Mouse (Mus musculus) G1E (cell line): ENCODE results near the gene Zfp597.

Source experiments
- CTCF ChIP-seq: IDR thresholded peaks from 2 replicates; pipeline ENCODE4 v1.5.1; 2012; ENCODE audit warnings: low read depth, low read length, inconsistent platforms, mixed read lengths
- POLR2AphosphoS5 ChIP-seq: IDR thresholded peaks from 2 replicates; pipeline ENCODE4 v1.6.1; 2012; ENCODE audit warnings: low read depth, low read length, inconsistent platforms; ENCODE audit not compliant: insufficient replicate concordance
- TAL1 ChIP-seq: conservative IDR thresholded peaks from 2 replicates; pipeline ENCODE4 v1.6.1; 2012; ENCODE audit warnings: low read depth, low read length, inconsistent platforms, mixed read lengths

- TF ChIP-seq CTCF (no peak), TAL1 (no peak), POLR2AphosphoS5 (no peak)
Observed at GRCm38 (mm10) chr16:3830588-3831109, 53.7 kb downstream of the Zfp597 start, which contains the start of gene Olfr15.
